Mouse (Mus musculus): ENCODE results near the gene Adgre1. TPM values are rescaled to one million over a fixed set of nuclear protein-coding genes. Genes with fewer than 3 reads are reported as not detected.
"Not testable (repeated sequence)": the region's sequence is repeated elsewhere in the genome, so short reads cannot be mapped to it uniquely, and the experiment has no call there.

Gene Adgre1
- 10 to 100 TPM in 1 of 2 experiments, 1 to 10 TPM in 1; 5.8 to 10.4 TPM for total RNA-seq (2021)

GRCm38 (mm10) chr17:57358441-57358840 is at the start of gene Adgre1:
Gene Adgre1 (plus strand): TSS chr17:57358691.
- intact Hi-C loops (cut with DNase I): no loop called here
- no peak for DNase-seq (ENCODE audit: extremely low spot score in 1 of 2, low spot score in 2 of 2)

- intact Hi-C loops (cut with DNase I): no loop called here
- DNase-seq (ENCODE audit: extremely low spot score in 1 of 2, low spot score in 2 of 2): no peak
Observed at GRCm38 (mm10) chr17:57311801-57312200, 46.7 kb upstream of the Adgre1 start.

GRCm38 (mm10) chr17:57327615-57328014 is 30.9 kb upstream of the Adgre1 start:
- intact Hi-C loops (cut with DNase I): no loop called here
- DNase-seq (ENCODE audit: extremely low spot score in 1 of 2, low spot score in 2 of 2): peak in 1 of 2 experiments; percentile 46

- DNase-seq (ENCODE audit: extremely low spot score in 1 of 2, low spot score in 2 of 2): no peak
- intact Hi-C loops (cut with DNase I): no loop called here
Observed at GRCm38 (mm10) chr17:57328944-57329343, 29.5 kb upstream of the Adgre1 start.

GRCm38 (mm10) chr17:57330993-57331392 is 27.5 kb upstream of the Adgre1 start:
- intact Hi-C loops (cut with DNase I): loop anchor here (10.0 kb wide), 2 partner anchors 336 to 526 kb away; partner anchors contain the start of genes Alkbh7 and Clpp
- no peak for DNase-seq (ENCODE audit: extremely low spot score in 1 of 2, low spot score in 2 of 2)

- intact Hi-C loops (cut with DNase I): loop anchor here (10.0 kb wide), 2 partner anchors 337 to 527 kb away; partner anchors contain the start of genes Alkbh7 and Clpp
- no peak for DNase-seq (ENCODE audit: extremely low spot score in 1 of 2, low spot score in 2 of 2)
Observed at GRCm38 (mm10) chr17:57332241-57332640, 26.2 kb upstream of the Adgre1 start.

- no peak for DNase-seq (ENCODE audit: extremely low spot score in 1 of 2, low spot score in 2 of 2)
- intact Hi-C loops (cut with DNase I): loop anchor here (2.0 to 10.0 kb wide), 4 partner anchors 115 to 529 kb away; partner anchors contain the start of genes Alkbh7 and Clpp
Observed at GRCm38 (mm10) chr17:57334001-57334760, 24.3 kb upstream of the Adgre1 start.

GRCm38 (mm10) chr17:57334761-57335150 is 23.7 kb upstream of the Adgre1 start:
- intact Hi-C loops (cut with DNase I): loop anchor here (1.0 to 10.0 kb wide), 5 partner anchors 85 to 530 kb away; partner anchors contain the start of genes Alkbh7, Clpp and Trip10
- DNase-seq (ENCODE audit: extremely low spot score in 1 of 2, low spot score in 2 of 2): peak; percentile 73 to 86

GRCm38 (mm10) chr17:57335194-57335593 is 23.3 kb upstream of the Adgre1 start:
- intact Hi-C loops (cut with DNase I): loop anchor here (1.0 to 10.0 kb wide), 5 partner anchors 86 to 530 kb away; partner anchors contain the start of genes Alkbh7, Clpp and Trip10
- not testable (repeated sequence) for DNase-seq (ENCODE audit: extremely low spot score in 1 of 2, low spot score in 2 of 2)

- intact Hi-C loops (cut with DNase I): loop anchor here (1.0 to 10.0 kb wide), 5 partner anchors 86 to 531 kb away; partner anchors contain the start of genes Alkbh7, Clpp and Trip10
- peak; percentile 89 to 90 for DNase-seq (ENCODE audit: extremely low spot score in 1 of 2, low spot score in 2 of 2)
Observed at GRCm38 (mm10) chr17:57335673-57336303, 22.7 kb upstream of the Adgre1 start.

GRCm38 (mm10) chr17:57337996-57338395 is 20.5 kb upstream of the Adgre1 start:
- DNase-seq (ENCODE audit: extremely low spot score in 1 of 2, low spot score in 2 of 2): no peak
- intact Hi-C loops (cut with DNase I): loop anchor here (10.0 kb wide), 2 partner anchors 343 to 533 kb away; partner anchors contain the start of genes Alkbh7 and Clpp

- intact Hi-C loops (cut with DNase I): loop anchor here (10.0 kb wide), 2 partner anchors 344 to 534 kb away; partner anchors contain the start of genes Alkbh7 and Clpp
- no peak for DNase-seq (ENCODE audit: extremely low spot score in 1 of 2, low spot score in 2 of 2)
Observed at GRCm38 (mm10) chr17:57339298-57339697, 19.2 kb upstream of the Adgre1 start.

- intact Hi-C loops (cut with DNase I): no loop called here
- DNase-seq (ENCODE audit: extremely low spot score in 1 of 2, low spot score in 2 of 2): no peak
Observed at GRCm38 (mm10) chr17:57341568-57341967, 16.9 kb upstream of the Adgre1 start.

- no peak for DNase-seq (ENCODE audit: extremely low spot score in 1 of 2, low spot score in 2 of 2)
- intact Hi-C loops (cut with DNase I): no loop called here
Observed at GRCm38 (mm10) chr17:57344029-57344707, 14.3 kb upstream of the Adgre1 start.

GRCm38 (mm10) chr17:57347017-57347416 is 11.5 kb upstream of the Adgre1 start:
- DNase-seq (ENCODE audit: extremely low spot score in 1 of 2, low spot score in 2 of 2): no peak
- intact Hi-C loops (cut with DNase I): no loop called here

GRCm38 (mm10) chr17:57347781-57348180 is 10.7 kb upstream of the Adgre1 start:
- intact Hi-C loops (cut with DNase I): no loop called here
- DNase-seq (ENCODE audit: extremely low spot score in 1 of 2, low spot score in 2 of 2): no peak

- no peak for DNase-seq (ENCODE audit: extremely low spot score in 1 of 2, low spot score in 2 of 2)
- intact Hi-C loops (cut with DNase I): no loop called here
Observed at GRCm38 (mm10) chr17:57349067-57349466, 9.4 kb upstream of the Adgre1 start.

- intact Hi-C loops (cut with DNase I): no loop called here
- DNase-seq (ENCODE audit: extremely low spot score in 1 of 2, low spot score in 2 of 2): no peak
Observed at GRCm38 (mm10) chr17:57350212-57350611, 8.3 kb upstream of the Adgre1 start.

- intact Hi-C loops (cut with DNase I): no loop called here
- DNase-seq (ENCODE audit: extremely low spot score in 1 of 2, low spot score in 2 of 2): no peak
Observed at GRCm38 (mm10) chr17:57351107-57351506, 7.4 kb upstream of the Adgre1 start.
